Mouse (Mus musculus): Measurements from ENCODE around the gene Thsd7b. TPM values are rescaled to one million over a fixed set of nuclear protein-coding genes. Genes with fewer than 3 reads are reported as not detected.

Gene Thsd7b
- polyA plus RNA-seq, 2 experiments: 1.1 to 1.8 TPM

- 71% methylated on average over 1 of the region's 1 CpGs for WGBS
- no peak overlapping the region for H3K4me2 ChIP-seq (replicated peaks; ENCODE audit: low read depth, low read length, severe bottlenecking)
- H3K9ac ChIP-seq (ENCODE audit: low read depth, low read length, severe bottlenecking): no peak overlapping the region
- H3K4me1 ChIP-seq (ENCODE audit: control insufficient read depth, insufficient read depth, low read length): no peaks in the 10 kb centered on the region
- TF ChIP-seq POLR2A (IDR thresholded peaks at IDR 0.05; ENCODE audit: borderline replicate concordance, extremely low read depth, insufficient read depth, insufficient read length): no peak
- DNase-seq (ENCODE audit: low spot score): no peak
- no peak for ATAC-seq (ENCODE audit: low FRiP score, low read depth)
- no peak overlapping the region for H3K27ac ChIP-seq (replicated peaks; ENCODE audit: low read depth, low read length)
- H3K36me3 ChIP-seq (ENCODE audit: control insufficient read depth, insufficient read depth, low read length): no peaks in the 10 kb centered on the region
- H3K9me3 ChIP-seq (ENCODE audit: control insufficient read depth, low read length): no peaks in the 10 kb centered on the region
- H3K4me3 ChIP-seq (replicated peaks; ENCODE audit: low read length): no peak overlapping the region
- no peaks in the 10 kb centered on the region for H3K27me3 ChIP-seq (ENCODE audit: control insufficient read depth, insufficient read depth, low read length)
Observed at GRCm38 (mm10) chr1:129562707-129563106, 289.6 kb downstream of the Thsd7b start.

GRCm38 (mm10) chr1:129570522-129570921 is 297.4 kb downstream of the Thsd7b start:
- H3K27ac ChIP-seq (replicated peaks; ENCODE audit: low read depth, low read length): no peak overlapping the region
- no peaks in the 10 kb centered on the region for H3K36me3 ChIP-seq (ENCODE audit: control insufficient read depth, insufficient read depth, low read length)
- no peak overlapping the region for H3K9ac ChIP-seq (ENCODE audit: low read depth, low read length, severe bottlenecking)
- 75% methylated on average over 3 of the region's 3 CpGs for WGBS
- ATAC-seq (ENCODE audit: low FRiP score, low read depth) (no peak), DNase-seq (ENCODE audit: low spot score) (no peak)
- no peak overlapping the region for H3K4me3 ChIP-seq (replicated peaks; ENCODE audit: low read length)
- H3K9me3 ChIP-seq (ENCODE audit: control insufficient read depth, low read length): no peaks in the 10 kb centered on the region
- TF ChIP-seq POLR2A (IDR thresholded peaks at IDR 0.05; ENCODE audit: borderline replicate concordance, extremely low read depth, insufficient read depth, insufficient read length): no peak
- no peak overlapping the region for H3K4me2 ChIP-seq (replicated peaks; ENCODE audit: low read depth, low read length, severe bottlenecking)
- H3K27me3 ChIP-seq (ENCODE audit: control insufficient read depth, insufficient read depth, low read length): no peaks in the 10 kb centered on the region
- no peaks in the 10 kb centered on the region for H3K4me1 ChIP-seq (ENCODE audit: control insufficient read depth, insufficient read depth, low read length)

GRCm38 (mm10) chr1:129579955-129580354 is 306.9 kb downstream of the Thsd7b start:
- Histone ChIP-seq H3K27me3 (ENCODE audit: control insufficient read depth, insufficient read depth, low read length) (no peaks in the 10 kb centered on the region), H3K4me3 (replicated peaks; ENCODE audit: low read length) (no peak overlapping the region), H3K36me3 (ENCODE audit: control insufficient read depth, insufficient read depth, low read length) (no peaks in the 10 kb centered on the region), H3K4me1 (ENCODE audit: control insufficient read depth, insufficient read depth, low read length) (no peaks in the 10 kb centered on the region), H3K9ac (ENCODE audit: low read depth, low read length, severe bottlenecking) (no peak overlapping the region), H3K9me3 (ENCODE audit: control insufficient read depth, low read length) (no peaks in the 10 kb centered on the region), H3K27ac (replicated peaks; ENCODE audit: low read depth, low read length) (no peak overlapping the region), H3K4me2 (replicated peaks; ENCODE audit: low read depth, low read length, severe bottlenecking) (no peak overlapping the region)
- TF ChIP-seq POLR2A (IDR thresholded peaks at IDR 0.05; ENCODE audit: borderline replicate concordance, extremely low read depth, insufficient read depth, insufficient read length): no peak
- WGBS: 63% methylated on average over 4 of the region's 4 CpGs
- no peak for DNase-seq (ENCODE audit: low spot score)
- ATAC-seq (ENCODE audit: low FRiP score, low read depth): no peak

GRCm38 (mm10) chr1:129586635-129587034 is 313.5 kb downstream of the Thsd7b start:
- DNase-seq (ENCODE audit: low spot score) (no peak), ATAC-seq (ENCODE audit: low FRiP score, low read depth) (no peak)
- Histone ChIP-seq H3K27me3 (ENCODE audit: control insufficient read depth, insufficient read depth, low read length) (no peaks in the 10 kb centered on the region), H3K4me2 (replicated peaks; ENCODE audit: low read depth, low read length, severe bottlenecking) (no peak overlapping the region), H3K9me3 (ENCODE audit: control insufficient read depth, low read length) (no peaks in the 10 kb centered on the region), H3K9ac (ENCODE audit: low read depth, low read length, severe bottlenecking) (no peak overlapping the region), H3K27ac (replicated peaks; ENCODE audit: low read depth, low read length) (no peak overlapping the region), H3K4me3 (replicated peaks; ENCODE audit: low read length) (no peak overlapping the region), H3K4me1 (ENCODE audit: control insufficient read depth, insufficient read depth, low read length) (no peaks in the 10 kb centered on the region), H3K36me3 (ENCODE audit: control insufficient read depth, insufficient read depth, low read length) (no peaks in the 10 kb centered on the region)
- TF ChIP-seq POLR2A (IDR thresholded peaks at IDR 0.05; ENCODE audit: borderline replicate concordance, extremely low read depth, insufficient read depth, insufficient read length): no peak
- WGBS: 28% methylated on average over 6 of the region's 6 CpGs

- Histone ChIP-seq H3K4me3 (replicated peaks; ENCODE audit: low read length) (no peak overlapping the region), H3K4me1 (ENCODE audit: control insufficient read depth, insufficient read depth, low read length) (no peaks in the 10 kb centered on the region)
- ATAC-seq (ENCODE audit: low FRiP score, low read depth): no peak
Observed at GRCm38 (mm10) chr1:129589366-129590002, 316.4 kb downstream of the Thsd7b start.

More at GRCm38 (mm10) chr1:129589366-129590002, 316.4 kb downstream of the Thsd7b start:
- no peaks in the 10 kb centered on the region for H3K27me3 ChIP-seq (ENCODE audit: control insufficient read depth, insufficient read depth, low read length)
- no peak overlapping the region for H3K4me2 ChIP-seq (replicated peaks; ENCODE audit: low read depth, low read length, severe bottlenecking)
- H3K9ac ChIP-seq (ENCODE audit: low read depth, low read length, severe bottlenecking): no peak overlapping the region
- H3K36me3 ChIP-seq (ENCODE audit: control insufficient read depth, insufficient read depth, low read length): no peaks in the 10 kb centered on the region
- TF ChIP-seq POLR2A (IDR thresholded peaks at IDR 0.05; ENCODE audit: borderline replicate concordance, extremely low read depth, insufficient read depth, insufficient read length): no peak
- 73% methylated on average over 3 of the region's 3 CpGs for WGBS
- no peak overlapping the region for H3K27ac ChIP-seq (replicated peaks; ENCODE audit: low read depth, low read length)
- no peaks in the 10 kb centered on the region for H3K9me3 ChIP-seq (ENCODE audit: control insufficient read depth, low read length)
- DNase-seq (ENCODE audit: low spot score): no peak
